Mouse (Mus musculus) naive thymus-derived CD4-positive, alpha-beta T cell, adult 2 months (primary cell): ENCODE data around the gene Tcea3.

ENCODE experiments used
- DNase-seq: peaks from one replicate; pipeline ENCODE4 v3.0.0-alpha.2; 2011; ENCODE audit warnings: low read depth

Gene Tcea3

GRCm38 (mm10) chr4:136324226-136324625, 76.7 kb downstream of the Tcea3 start:
- DNase-seq = no peak
